Mouse (Mus musculus): ENCODE data around the gene Camk2g.

DNA sequence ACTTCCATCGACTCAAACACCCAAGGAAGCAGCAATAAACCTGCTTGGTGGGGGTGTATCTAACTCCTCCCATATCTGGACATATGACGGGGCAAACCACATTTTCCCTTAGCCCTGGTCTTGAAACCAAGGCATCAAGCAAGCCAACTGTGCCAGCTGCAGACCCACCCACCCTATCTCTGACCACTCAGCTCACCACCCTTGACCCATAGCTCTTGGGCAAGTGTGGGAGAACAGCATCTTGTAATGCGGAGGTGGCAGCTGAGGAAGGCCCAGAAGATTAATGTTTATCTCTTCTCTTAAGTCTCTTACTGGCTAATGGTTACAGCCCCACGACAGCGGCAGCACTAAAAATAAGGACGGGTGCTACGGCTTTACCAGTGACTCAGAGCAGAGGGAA lies 11.0 kb downstream of the Camk2g start:
- TF ChIP-seq POLR2AphosphoS2 (IDR thresholded peaks at IDR 0.05; ENCODE audit: low read depth, low read length) (no peak), ZNF384 (IDR thresholded peaks at IDR 0.05; ENCODE audit: low read depth, low read length) (no peak), POLR2A (IDR thresholded peaks at IDR 0.05; ENCODE audit: low read depth, low read length) (no peak), GABPA (IDR thresholded peaks at IDR 0.05; ENCODE audit: insufficient replicate concordance, low read depth, low read length) (no peak), ETS1 (conservative IDR thresholded peaks at IDR 0.05; ENCODE audit: low read depth, low read length) (no peak), ZC3H11A (IDR thresholded peaks at IDR 0.05; ENCODE audit: low read depth, low read length) (no peak), EP300 (IDR thresholded peaks at IDR 0.05; ENCODE audit: low read length) (no peak), CTCF (conservative IDR thresholded peaks at IDR 0.05 in 1 of 2, IDR thresholded peaks at IDR 0.05 in 1 of 2; ENCODE audit: low read depth in 2 of 2, low read length in 2 of 2) (no peak), MAZ (IDR thresholded peaks at IDR 0.05; ENCODE audit: low read depth, low read length) (no peak)
